Mouse (Mus musculus) liver, adult 2 months (tissue): ENCODE measurements around the gene Lhfpl5. TPM values are rescaled to one million over a fixed set of nuclear protein-coding genes. Genes with fewer than 3 reads are reported as not detected.
A peak's percentile ranks its signal among the peaks of the same experiment; 100 is the strongest.

ENCODE experiments used
- DNase-seq: peaks from one replicate; pipeline ENCODE4 v3.0.0-alpha.2; 2011; ENCODE audit warnings: low read depth, low spot score; ENCODE audit errors: extremely low read depth
- H3K27ac ChIP-seq: fragments of 200-500 bp; replicated peaks from 2 replicates; pipeline ENCODE4 v1.5.1; 2012; ENCODE audit warnings: low read depth, mild to moderate bottlenecking, control low read depth, inconsistent platforms, low read length; ENCODE audit not compliant: insufficient read depth
- H3K27me3 ChIP-seq: fragments of 200-500 bp; 2 replicates; pipeline ENCODE4 v1.6.1; 2012; ENCODE audit warnings: mild to moderate bottlenecking, moderate library complexity, low read length, inconsistent platforms; ENCODE audit not compliant: control insufficient read depth, insufficient read depth
- H3K36me3 ChIP-seq: fragments of 200-500 bp; 2 replicates; pipeline ENCODE4 v1.6.1; 2012; ENCODE audit warnings: low read length, inconsistent platforms; ENCODE audit not compliant: control insufficient read depth, insufficient read depth
- H3K4me1 ChIP-seq: fragments of 200-500 bp; 2 replicates; pipeline ENCODE4 v1.6.1; 2011; ENCODE audit warnings: low read length; ENCODE audit not compliant: control insufficient read depth, insufficient read depth
- H3K4me3 ChIP-seq: fragments of 200-500 bp; 2 replicates; pipeline ENCODE4 v1.5.1; 2011; ENCODE audit warnings: low read depth, mild to moderate bottlenecking, control low read depth, low read length, moderate library complexity; ENCODE audit not compliant: insufficient read depth
- H3K79me2 ChIP-seq: fragments of 200-500 bp; 2 replicates; pipeline ENCODE4 v1.6.1; 2012; ENCODE audit warnings: inconsistent platforms, mild to moderate bottlenecking, low read length, moderate library complexity; ENCODE audit not compliant: control insufficient read depth, insufficient read depth
- H3K9ac ChIP-seq: fragments of 200-500 bp; 2 replicates; pipeline ENCODE4 v1.6.1; 2012; ENCODE audit warnings: low read depth, mild to moderate bottlenecking, control low read depth, inconsistent platforms, low read length
- CTCF ChIP-seq: fragments of 200-500 bp; IDR thresholded peaks from 2 replicates; pipeline ENCODE4 v1.5.1; 2011; ENCODE audit warnings: low read depth, low read length, control low read depth
- POLR2A ChIP-seq: fragments of 200-500 bp; IDR thresholded peaks from 2 replicates; pipeline ENCODE4 v1.6.1; 2011; ENCODE audit warnings: low read length, control low read depth; ENCODE audit not compliant: insufficient read depth; ENCODE audit errors: extremely low read depth
- WGBS: fragments of 180-500 bp; shearing (Covaris S2); methylation state at CpG from one replicate; pipeline ENCODE4 v1.1.7; 2018; 5-methylcytosine and 5-hydroxymethylcytosine counted together
- polyA plus RNA-seq: library from polyadenylated mRNA; depleted of rRNA; stranded (reverse); fragments of >200 nt; gene quantifications from 2 replicates; pipeline ENCODE4 v1.2.3, GENCODE M21; 2012
- total RNA-seq: library from RNA; depleted of rRNA; stranded (reverse); fragments of >200 nt; gene quantifications from 2 replicates; pipeline ENCODE4 v1.2.3, GENCODE M21; 2014

The Lhfpl5 gene
- total and polyA plus RNA-seq, 2 experiments = not detected

GRCm38 (mm10) chr17:28593965-28594364 lies 18.5 kb downstream of the Lhfpl5 start:
- no peaks in the 10 kb centered on the region for H3K79me2 ChIP-seq
- 90% methylated on average over 4 of the region's 4 CpGs for WGBS
- H3K36me3 ChIP-seq = peaks cover 31% of the 10 kb centered on the region

GRCm38 (mm10) chr17:28600780-28601179 lies 25.3 kb downstream of the Lhfpl5 start:
- no peak for TF ChIP-seq POLR2A
- no peak for TF ChIP-seq CTCF
- no peaks in the 10 kb centered on the region for H3K4me1 ChIP-seq
- H3K27ac ChIP-seq = no peak overlapping the region
- H3K4me3 ChIP-seq = no peak overlapping the region
- no peaks in the 10 kb centered on the region for H3K27me3 ChIP-seq
- H3K79me2 ChIP-seq = no peaks in the 10 kb centered on the region
- 90% methylated on average over 5 of the region's 5 CpGs for WGBS
- H3K36me3 ChIP-seq = peaks cover 62% of the 10 kb centered on the region
- no peak overlapping the region for H3K9ac ChIP-seq
- no peak for DNase-seq

More at GRCm38 (mm10) chr17:28593965-28594364, 18.5 kb downstream of the Lhfpl5 start:
- no peak overlapping the region for H3K27ac ChIP-seq
- H3K4me1 ChIP-seq = peaks cover 2% of the 10 kb centered on the region; the same call in 1 of the 2 replicates
- no peak overlapping the region for H3K4me3 ChIP-seq
- DNase-seq = no peak
- H3K27me3 ChIP-seq = no peaks in the 10 kb centered on the region
- TF ChIP-seq CTCF (no peak), POLR2A (no peak)
- H3K9ac ChIP-seq = no peak overlapping the region

DNA sequence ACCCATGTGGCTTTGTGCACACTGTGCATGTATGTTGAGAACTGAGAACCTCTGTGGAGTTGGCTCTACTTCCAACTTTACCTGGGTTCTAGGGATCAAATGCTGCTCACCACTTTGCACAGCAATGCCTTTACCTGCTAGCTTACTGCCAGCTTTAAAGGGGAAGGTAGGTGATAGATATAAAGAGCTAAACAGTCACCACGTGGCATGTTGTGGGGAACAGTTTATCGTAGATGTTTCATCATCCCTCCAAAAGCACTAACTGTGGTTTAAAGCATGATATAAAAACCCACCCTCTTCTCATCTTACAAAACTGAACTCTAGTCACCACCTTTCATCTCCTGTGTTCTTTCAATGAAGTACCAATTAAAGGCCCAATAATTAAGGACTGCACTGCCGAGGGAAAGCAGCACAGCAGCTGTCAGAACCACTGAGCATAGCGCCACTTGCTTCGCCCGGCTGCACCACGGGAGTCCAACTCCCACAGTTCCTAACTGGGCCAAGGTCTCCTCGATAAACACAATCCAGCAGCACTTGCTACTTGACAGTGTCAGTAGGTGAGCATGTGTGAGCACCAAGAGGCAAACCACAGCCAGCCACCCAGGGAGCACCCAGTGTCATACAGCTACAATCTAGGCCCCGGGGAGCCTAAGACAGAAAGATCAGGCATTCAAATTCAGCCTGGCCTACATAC lies 26.3 kb downstream of the Lhfpl5 start:
- DNase-seq = no peak
- H3K79me2 ChIP-seq = no peaks in the 10 kb centered on the region
- H3K27me3 ChIP-seq = no peaks in the 10 kb centered on the region
- TF ChIP-seq POLR2A (no peak), CTCF (no peak)
- H3K9ac ChIP-seq = no peak overlapping the region
- 92% methylated on average over 9 of the region's 9 CpGs for WGBS
- H3K4me1 ChIP-seq = no peaks in the 10 kb centered on the region
- no peak overlapping the region for H3K27ac ChIP-seq
- H3K36me3 ChIP-seq = peaks cover 67% of the 10 kb centered on the region
- H3K4me3 ChIP-seq = no peak overlapping the region

DNA sequence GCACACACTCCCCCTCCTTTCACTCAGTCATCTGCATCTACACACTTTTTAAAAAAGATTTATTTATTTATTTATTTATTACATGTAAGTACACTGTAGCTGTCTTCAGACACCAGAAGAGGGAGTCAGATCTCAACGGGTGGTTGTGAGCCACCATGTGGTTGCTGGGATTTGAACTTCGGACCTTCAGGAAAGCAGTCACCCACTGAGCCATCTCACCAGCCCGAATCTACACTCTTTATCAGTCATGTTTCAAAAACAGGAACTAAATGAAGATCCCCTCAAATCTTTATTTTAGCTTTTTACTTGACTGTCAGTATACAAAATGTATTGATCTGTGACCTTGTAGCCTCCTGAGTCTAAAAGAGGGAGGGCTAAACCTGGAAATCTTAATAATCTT lies 34.1 kb downstream of the Lhfpl5 start:
- WGBS = 41% methylated on average over 3 of the region's 3 CpGs
- Histone ChIP-seq H3K4me3 (no peak overlapping the region), H3K27ac (no peak overlapping the region), H3K36me3 (peaks cover 24% of the 10 kb centered on the region), H3K4me1 (no peaks in the 10 kb centered on the region; the same call in 1 of the 2 replicates), H3K27me3 (no peaks in the 10 kb centered on the region), H3K79me2 (peaks cover 6% of the 10 kb centered on the region; the same call in 1 of the 2 replicates), H3K9ac (no peak overlapping the region)
- DNase-seq = peak; percentile 25
- TF ChIP-seq POLR2A (no peak), CTCF (no peak)

- DNase-seq = no peak
- TF ChIP-seq CTCF (no peak), POLR2A (no peak)
- no peak overlapping the region for H3K4me3 ChIP-seq
Measured at GRCm38 (mm10) chr17:28612603-28613002, 37.2 kb downstream of the Lhfpl5 start.

GRCm38 (mm10) chr17:28613096-28613495 lies 37.7 kb downstream of the Lhfpl5 start:
- H3K4me1 ChIP-seq = no peaks in the 10 kb centered on the region; the same call in 1 of the 2 replicates

More at GRCm38 (mm10) chr17:28612603-28613002, 37.2 kb downstream of the Lhfpl5 start:
- Histone ChIP-seq H3K36me3 (peaks cover 6% of the 10 kb centered on the region), H3K27ac (no peak overlapping the region), H3K9ac (no peak overlapping the region), H3K27me3 (no peaks in the 10 kb centered on the region), H3K79me2 (peaks cover 16% of the 10 kb centered on the region; the same call in 1 of the 2 replicates), H3K4me1 (no peaks in the 10 kb centered on the region; the same call in 1 of the 2 replicates)
- WGBS = 70% methylated on average over 2 of the region's 2 CpGs

More at GRCm38 (mm10) chr17:28613096-28613495, 37.7 kb downstream of the Lhfpl5 start:
- 78% methylated on average over 6 of the region's 6 CpGs for WGBS
- no peak for TF ChIP-seq POLR2A
- no peak for TF ChIP-seq CTCF
- Histone ChIP-seq H3K79me2 (peaks cover 18% of the 10 kb centered on the region; the same call in 1 of the 2 replicates), H3K36me3 (peaks cover 3% of the 10 kb centered on the region; the same call in 1 of the 2 replicates), H3K27ac (no peak overlapping the region), H3K4me3 (no peak overlapping the region), H3K9ac (no peak overlapping the region), H3K27me3 (no peaks in the 10 kb centered on the region)
- no peak for DNase-seq
